Mouse (Mus musculus) limb, embryonic 13.5 days (tissue): ENCODE results near the gene Gm42957. TPM values are rescaled to one million over a fixed set of nuclear protein-coding genes. Genes with fewer than 3 reads are reported as not detected.

ENCODE experiments used
- ATAC-seq: fragments of 200-750 bp; cut with Nextera tagmentation; 2 replicates; pipeline ENCODE4 v1.8.0; 2017; ENCODE audit warnings: low read depth, moderate number of reproducible peaks, moderate TSS enrichment; ENCODE audit not compliant: low FRiP score
- H3K27ac ChIP-seq: fragments of 300-500 bp; sonication (generic); 2 replicates; pipeline ENCODE4 v1.5.1; 2015; ENCODE audit warnings: inconsistent platforms, mild to moderate bottlenecking, moderate library complexity
- H3K27me3 ChIP-seq: fragments of 300-500 bp; sonication (generic); 2 replicates; pipeline ENCODE4 v1.6.1; 2015; ENCODE audit warnings: mild to moderate bottlenecking, inconsistent platforms
- H3K36me3 ChIP-seq: fragments of 300-500 bp; sonication (generic); 2 replicates; pipeline ENCODE4 v1.6.1; 2015; ENCODE audit warnings: inconsistent platforms, mild to moderate bottlenecking, moderate library complexity
- H3K4me1 ChIP-seq: fragments of 300-500 bp; sonication (generic); 2 replicates; pipeline ENCODE4 v1.6.1; 2015; ENCODE audit warnings: inconsistent platforms
- H3K4me2 ChIP-seq: fragments of 300-500 bp; sonication (generic); replicated peaks from 2 replicates; pipeline ENCODE4 v1.6.1; 2015; ENCODE audit warnings: inconsistent platforms, mild to moderate bottlenecking, moderate library complexity
- H3K4me3 ChIP-seq: fragments of 300-500 bp; sonication (generic); 2 replicates; pipeline ENCODE4 v1.5.1; 2015; ENCODE audit warnings: moderate library complexity, mild to moderate bottlenecking, inconsistent platforms
- H3K9ac ChIP-seq: fragments of 300-500 bp; sonication (generic); 2 replicates; pipeline ENCODE4 v1.6.1; 2015; ENCODE audit warnings: mild to moderate bottlenecking, inconsistent platforms
- H3K9me3 ChIP-seq: fragments of 300-500 bp; sonication (generic); 2 replicates; pipeline ENCODE4 v1.6.1; 2016; ENCODE audit warnings: inconsistent platforms
- WGBS: fragments of 180-500 bp; shearing (Covaris S2); methylation state at CpG from one replicate; pipeline ENCODE4 v1.1.7; 2015; 5-methylcytosine and 5-hydroxymethylcytosine counted together
- polyA plus RNA-seq: library from polyadenylated mRNA; unstranded; fragments of >200 nt; fragmentation: Nextera tagmentation; extraction: Ambion mirVana; gene quantifications from 2 replicates; pipeline ENCODE4 v1.2.1, GENCODE M21; 2015

Gene Gm42957
- 0.23 TPM in 2 replicates for polyA plus RNA-seq

DNA sequence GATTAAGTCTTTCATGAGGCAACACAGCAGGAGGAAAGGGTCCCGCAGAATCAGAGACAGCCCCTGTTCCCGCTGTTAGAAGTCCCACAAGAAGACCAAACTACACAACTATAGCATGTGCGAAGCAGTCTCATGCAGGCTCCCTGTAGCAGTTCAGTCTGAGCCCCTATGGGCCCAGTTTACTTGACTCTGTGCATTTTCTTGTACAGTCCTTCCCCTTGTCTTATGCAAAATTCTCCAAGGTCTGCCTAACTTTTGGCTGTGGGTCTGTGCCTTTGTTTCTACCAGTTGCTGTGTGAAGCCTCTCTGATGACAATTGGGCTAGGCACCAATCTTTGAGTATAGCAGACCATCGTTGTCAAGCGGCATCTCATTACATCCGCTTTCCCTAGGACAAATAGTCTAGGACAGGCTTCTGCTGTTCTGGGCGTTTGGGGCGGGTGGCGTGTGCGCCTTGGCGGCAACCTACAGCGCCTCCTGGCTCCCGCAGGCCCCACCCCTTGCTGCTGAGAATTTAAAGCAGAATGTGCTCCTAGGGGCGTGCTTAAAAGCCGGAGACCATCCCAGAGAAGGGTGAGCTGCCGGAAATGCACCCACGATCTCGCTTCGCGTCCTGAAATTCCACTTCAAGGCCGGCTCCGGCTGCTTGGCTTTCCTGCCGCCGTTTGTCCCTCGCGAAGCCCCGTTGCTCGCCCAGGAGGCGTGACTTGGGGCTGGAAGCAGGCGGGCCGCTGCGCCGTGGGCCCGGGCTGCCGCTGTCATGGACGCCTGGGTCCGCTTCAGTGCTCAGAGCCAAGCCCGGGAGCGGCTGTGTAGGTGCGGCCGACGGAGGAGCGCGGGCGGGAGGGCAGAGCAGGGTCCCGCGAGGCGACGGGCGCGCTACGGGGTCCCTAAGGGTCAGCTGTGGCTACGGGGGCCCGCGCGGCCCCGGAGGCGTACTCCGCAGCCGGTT is at the start of gene Gm42957, which contains the start of gene Pex11b:
TSS of gene Gm42957 (plus strand) at position 547 of the 952 bp plus-strand sequence.
TSS of gene Pex11b (plus strand) at position 449 of the 952 bp plus-strand sequence.
- Histone ChIP-seq H3K27me3 (no peaks in the 10 kb centered on the region), H3K4me2 (peak within 1 kb of the TSS; percentile 76), H3K36me3 (peaks cover 56% of the 10 kb centered on the region), H3K27ac (peak within 1 kb of the TSS; percentile 81), H3K9ac (peak within 1 kb of the TSS; percentile 96), H3K4me3 (peak within 1 kb of the TSS; percentile 93), H3K9me3 (peaks cover 4% of the 10 kb centered on the region; the same call in 1 of the 2 replicates), H3K4me1 (peaks cover 33% of the 10 kb centered on the region)
- 2% methylated on average over 60 of the region's 60 CpGs for WGBS
- ATAC-seq: peak; percentile 88

DNA sequence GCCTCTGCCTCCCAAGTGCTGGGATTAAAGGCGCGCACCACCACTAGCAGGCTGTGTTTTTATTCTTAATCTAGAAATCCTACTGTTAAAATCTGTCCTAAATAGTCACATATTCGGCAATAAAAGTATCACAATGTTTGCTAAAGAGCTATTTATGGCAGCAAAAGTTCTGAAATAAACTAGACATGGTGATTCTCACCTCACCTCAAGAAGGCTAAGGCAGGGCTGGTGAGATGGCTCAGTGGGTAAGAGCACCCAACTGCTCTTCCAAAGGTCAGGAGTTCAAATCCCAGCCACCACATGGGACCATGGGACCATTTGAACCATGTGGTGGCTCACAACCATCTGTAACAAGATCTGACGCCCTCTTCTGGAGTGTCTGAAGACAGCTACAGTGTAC is 44.6 kb upstream of the Gm42957 start:
- WGBS: 74% methylated on average over 4 of the region's 4 CpGs
- peaks cover 8% of the 10 kb centered on the region for H3K27me3 ChIP-seq
- no peaks in the 10 kb centered on the region; the same call in 1 of the 2 replicates for H3K36me3 ChIP-seq
- H3K4me2 ChIP-seq: no peak overlapping the region
- no peak overlapping the region for H3K9ac ChIP-seq
- peaks cover 16% of the 10 kb centered on the region for H3K4me1 ChIP-seq
- 0 out of 2 replicates have a peak, but pooled peaks cover 5% of the 10 kb centered on the region for H3K9me3 ChIP-seq
- no peak for ATAC-seq
- no peak overlapping the region for H3K4me3 ChIP-seq
- no peak overlapping the region for H3K27ac ChIP-seq

GRCm38 (mm10) chr3:96593374-96593773 is 41.9 kb upstream of the Gm42957 start:
- Histone ChIP-seq H3K4me1 (peaks cover 41% of the 10 kb centered on the region), H3K9ac (peak overlapping the region; percentile 78), H3K36me3 (no peaks in the 10 kb centered on the region), H3K4me3 (peak overlapping the region; percentile 66), H3K27me3 (peaks cover 21% of the 10 kb centered on the region), H3K27ac (peak overlapping the region; percentile 28; the same call in 1 of the 2 replicates), H3K4me2 (peak overlapping the region; percentile 71), H3K9me3 (no peaks in the 10 kb centered on the region)
- 0 out of 2 replicates have a peak, but pooled peaks have one; percentile 2 for ATAC-seq
- WGBS: 1% methylated on average over 10 of the region's 10 CpGs

DNA sequence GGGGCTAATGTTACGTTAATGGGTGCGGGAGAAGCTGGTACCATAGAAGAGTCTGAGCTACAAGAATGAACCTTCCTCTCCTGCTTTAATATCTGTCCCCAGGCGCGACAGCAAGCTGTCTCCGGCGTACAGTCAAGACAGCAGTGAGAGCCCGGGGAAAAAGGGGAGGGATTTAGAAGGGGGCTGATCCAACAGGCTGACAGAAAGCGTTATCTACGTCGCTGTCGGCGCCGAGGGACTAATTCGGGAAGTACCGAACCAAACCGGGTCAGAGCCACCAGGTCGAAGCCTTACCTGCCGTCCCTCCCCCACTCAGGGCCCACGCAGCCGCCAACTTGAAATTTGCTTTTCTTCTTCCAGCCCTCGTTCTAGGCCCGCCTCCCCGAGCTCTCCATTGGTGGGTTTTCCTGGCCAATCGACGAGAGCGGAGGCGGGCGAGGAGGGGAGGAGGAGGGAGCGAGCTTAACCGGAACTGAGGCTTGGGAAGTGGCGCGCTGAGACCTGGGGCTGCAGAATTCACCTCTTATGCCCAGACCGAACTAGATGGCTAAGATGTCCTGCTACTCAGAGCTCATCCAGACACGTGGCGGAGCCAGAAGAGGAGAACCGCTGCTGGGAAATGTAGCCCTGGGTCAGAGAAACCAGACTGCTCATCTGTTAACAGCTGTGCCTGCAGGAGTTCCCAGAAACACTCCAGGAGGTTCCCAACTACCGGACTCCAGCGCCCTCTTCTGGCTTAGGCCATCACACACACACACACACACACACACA is 41.3 kb upstream of the Gm42957 start, which contains the start of gene Polr3gl:
TSS of gene Polr3gl (minus strand) at position 392 of the 771 bp plus-strand sequence.
- peak; percentile 89 for ATAC-seq
- Histone ChIP-seq H3K27ac (peak within 1 kb of the TSS; percentile 80; the same call in 1 of the 2 replicates), H3K4me1 (peaks cover 45% of the 10 kb centered on the region), H3K4me2 (peak within 1 kb of the TSS; percentile 71), H3K9me3 (no peaks in the 10 kb centered on the region), H3K36me3 (no peaks in the 10 kb centered on the region), H3K4me3 (peak within 1 kb of the TSS; percentile 66), H3K9ac (peak within 1 kb of the TSS; percentile 78), H3K27me3 (peaks cover 24% of the 10 kb centered on the region)
- WGBS: under 1% methylated on average over 36 of the region's 38 CpGs

DNA sequence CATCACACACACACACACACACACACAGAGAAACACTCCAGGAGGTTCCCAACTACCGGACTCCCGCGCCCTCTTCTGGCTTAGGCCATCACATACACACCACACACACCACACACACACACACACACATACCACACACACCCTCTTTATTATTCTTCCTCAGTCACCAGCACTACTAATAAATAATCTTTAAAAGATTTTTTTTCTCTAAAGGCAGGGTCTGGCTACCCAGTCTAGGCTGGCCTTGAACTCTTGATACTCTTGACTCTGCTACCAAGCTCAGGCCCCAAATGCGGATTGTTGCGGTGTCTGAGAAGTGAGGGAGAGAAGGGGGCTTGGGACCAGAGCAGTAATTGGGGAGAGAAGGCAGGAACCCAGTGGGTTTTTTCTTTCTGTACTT is 40.4 kb upstream of the Gm42957 start:
- WGBS: 86% methylated on average over 5 of the region's 5 CpGs
- no peak overlapping the region for H3K4me3 ChIP-seq
- no peaks in the 10 kb centered on the region for H3K9me3 ChIP-seq
- no peak overlapping the region for H3K9ac ChIP-seq
- peaks cover 30% of the 10 kb centered on the region for H3K27me3 ChIP-seq
- peaks cover 52% of the 10 kb centered on the region for H3K4me1 ChIP-seq
- H3K27ac ChIP-seq: no peak overlapping the region
- no peak for ATAC-seq
- no peak overlapping the region for H3K4me2 ChIP-seq
- H3K36me3 ChIP-seq: no peaks in the 10 kb centered on the region

DNA sequence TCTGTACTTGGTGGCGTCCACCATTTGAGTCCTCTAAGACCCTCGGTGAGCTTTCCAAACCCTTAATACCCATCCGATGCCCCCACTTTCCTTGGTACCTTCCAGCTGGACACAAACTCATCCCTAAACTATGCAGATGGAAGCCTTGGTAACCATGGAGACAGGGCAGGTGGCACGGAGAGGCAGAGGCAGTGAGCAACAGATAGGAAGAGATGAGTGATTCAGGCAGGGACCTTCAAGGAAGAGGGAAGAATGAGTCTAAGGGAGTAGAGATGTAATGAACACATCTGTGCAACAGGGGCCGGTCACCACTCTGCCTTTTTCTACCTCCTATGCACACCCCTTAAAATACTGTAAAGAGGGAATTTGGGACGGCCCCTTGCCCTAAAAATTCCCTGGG is 39.6 kb upstream of the Gm42957 start:
- peak overlapping the region; percentile 57 for H3K4me3 ChIP-seq
- no peak for ATAC-seq
- no peak overlapping the region for H3K27ac ChIP-seq
- peaks cover 60% of the 10 kb centered on the region for H3K4me1 ChIP-seq
- H3K4me2 ChIP-seq: peak overlapping the region; percentile 99
- H3K36me3 ChIP-seq: no peaks in the 10 kb centered on the region
- H3K27me3 ChIP-seq: peaks cover 30% of the 10 kb centered on the region
- no peak overlapping the region for H3K9ac ChIP-seq
- H3K9me3 ChIP-seq: no peaks in the 10 kb centered on the region
- 21% methylated on average over 6 of the region's 6 CpGs for WGBS

DNA sequence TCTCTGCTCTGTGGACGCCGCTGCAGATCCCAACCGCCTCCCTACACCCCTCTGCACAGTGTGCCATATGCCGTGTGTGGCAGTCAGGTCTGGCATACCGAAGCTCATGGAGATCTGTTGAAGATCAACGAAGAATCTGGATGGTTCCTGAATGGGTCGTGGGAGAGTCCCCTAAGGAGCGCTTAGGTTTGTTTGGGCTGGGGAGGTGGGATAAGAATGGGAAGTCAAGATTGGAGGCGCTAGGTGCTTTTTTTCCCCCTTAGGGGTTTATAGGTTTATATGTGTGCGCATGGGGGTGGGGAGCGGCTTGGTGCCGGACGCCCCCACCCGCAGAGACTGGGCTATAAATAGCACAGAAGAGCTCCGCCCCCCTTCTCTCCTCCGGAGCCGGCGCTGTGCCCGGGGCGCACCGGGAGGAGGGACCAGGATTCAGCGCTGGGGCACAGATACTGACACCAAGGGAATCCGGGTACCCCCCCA is 39.0 kb upstream of the Gm42957 start, which contains the start of gene Ankrd34a:
TSS of gene Ankrd34a (plus strand) at position 409 of the 480 bp plus-strand sequence.
- H3K4me3 ChIP-seq: peak within 1 kb of the TSS; percentile 57
- peak within 1 kb of the TSS; percentile 99 for H3K4me2 ChIP-seq
- no peaks in the 10 kb centered on the region for H3K36me3 ChIP-seq
- H3K9ac ChIP-seq: peak within 1 kb of the TSS; percentile 80
- no peak for ATAC-seq
- peaks cover 61% of the 10 kb centered on the region for H3K4me1 ChIP-seq
- no peaks in the 10 kb centered on the region for H3K9me3 ChIP-seq
- H3K27ac ChIP-seq: peak within 1 kb of the TSS; percentile 56; the same call in 1 of the 2 replicates
- peaks cover 30% of the 10 kb centered on the region for H3K27me3 ChIP-seq
- 0% methylated on average over 21 of the region's 23 CpGs for WGBS

GRCm38 (mm10) chr3:96596855-96597254 is 38.4 kb upstream of the Gm42957 start:
- WGBS: 3% methylated on average over 10 of the region's 12 CpGs

GRCm38 (mm10) chr3:96597435-96597891 is 37.8 kb upstream of the Gm42957 start:
- no peaks in the 10 kb centered on the region for H3K36me3 ChIP-seq
- peaks cover 30% of the 10 kb centered on the region for H3K27me3 ChIP-seq
- H3K27ac ChIP-seq: peak overlapping the region; percentile 56; the same call in 1 of the 2 replicates
- ATAC-seq: no peak
- peak overlapping the region; percentile 80 for H3K9ac ChIP-seq
- peak overlapping the region; percentile 99 for H3K4me2 ChIP-seq
- H3K9me3 ChIP-seq: no peaks in the 10 kb centered on the region
- WGBS: under 1% methylated on average over 40 of the region's 40 CpGs
- peak overlapping the region; percentile 57 for H3K4me3 ChIP-seq
- H3K4me1 ChIP-seq: peaks cover 63% of the 10 kb centered on the region

More at GRCm38 (mm10) chr3:96596855-96597254, 38.4 kb upstream of the Gm42957 start:
- Histone ChIP-seq H3K9me3 (no peaks in the 10 kb centered on the region), H3K36me3 (no peaks in the 10 kb centered on the region), H3K27ac (no peak overlapping the region), H3K4me2 (peak overlapping the region; percentile 99), H3K27me3 (peaks cover 30% of the 10 kb centered on the region), H3K9ac (peak overlapping the region; percentile 80), H3K4me3 (peak overlapping the region; percentile 57), H3K4me1 (peaks cover 61% of the 10 kb centered on the region)
- ATAC-seq: no peak

- Histone ChIP-seq H3K27me3 (peaks cover 30% of the 10 kb centered on the region), H3K4me1 (peaks cover 64% of the 10 kb centered on the region), H3K9me3 (no peaks in the 10 kb centered on the region), H3K27ac (0 out of 2 replicates have a peak overlapping the region, but pooled peaks have one; percentile 56), H3K36me3 (peaks cover 1% of the 10 kb centered on the region; the same call in 1 of the 2 replicates), H3K4me2 (peak overlapping the region; percentile 99), H3K9ac (peak overlapping the region; percentile 80), H3K4me3 (peak overlapping the region; percentile 57)
- peak; percentile 21; the same call in 1 of the 2 replicates for ATAC-seq
- 1% methylated on average over 54 of the region's 54 CpGs for WGBS
These were observed 36.9 kb upstream of the Gm42957 start for GRCm38 (mm10) chr3:96598156-96599068.
